Mouse (Mus musculus): ENCODE results near the gene Foxp1.

DNA sequence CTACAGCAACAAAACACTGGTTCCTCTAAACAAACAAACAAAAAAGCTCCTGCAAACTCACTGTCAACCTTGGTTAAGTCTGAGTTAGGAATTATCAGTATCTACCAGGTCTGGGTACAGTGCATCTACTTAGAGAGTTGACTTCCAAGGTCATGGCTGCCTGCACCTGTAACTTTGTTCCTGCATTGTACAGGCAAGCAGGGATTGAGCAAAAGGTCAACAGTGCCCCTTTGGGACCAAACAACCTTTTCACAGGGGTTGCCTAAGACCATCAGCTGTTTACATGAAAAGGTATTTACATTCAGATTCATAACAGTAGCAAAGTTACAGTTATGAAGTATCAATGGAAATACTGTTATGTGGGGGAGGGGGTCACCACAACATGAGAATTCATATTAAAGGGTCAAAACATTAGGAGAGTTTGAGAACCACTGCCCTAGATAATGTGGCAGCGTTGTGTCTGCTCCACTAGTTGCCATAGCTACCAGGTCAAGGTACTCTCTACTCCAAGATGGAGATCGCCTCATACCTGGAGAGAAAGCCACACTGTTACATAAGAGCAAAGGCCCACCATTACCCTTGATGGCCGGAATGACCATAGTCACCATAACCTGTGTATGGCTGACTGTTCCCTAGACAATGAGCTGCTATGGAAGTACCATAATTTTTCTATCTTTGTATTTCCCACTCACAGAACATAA is 21.8 kb downstream of the Foxp1 start:
- TF ChIP-seq CTCF (IDR thresholded peaks at IDR 0.05; ENCODE audit: low read depth, low read length), result no peak
- TF ChIP-seq POLR2AphosphoS5 (IDR thresholded peaks at IDR 0.05; ENCODE audit: insufficient replicate concordance, low read depth, low read length), result no peak
- no peak for TF ChIP-seq TAL1 (conservative IDR thresholded peaks at IDR 0.05; ENCODE audit: low read depth, low read length)
- TF ChIP-seq GATA1 (IDR thresholded peaks at IDR 0.05; ENCODE audit: borderline replicate concordance, low read length), result no peak

Measured in G1E (cell line).